Mouse (Mus musculus) urinary bladder, postnatal 10 days (tissue): ENCODE measurements at regions not wholly inside any gene's neighbourhood (a gene's known extent, or its start where the extent isn't known, plus 50 kb on each side); places are given as distances from the start of the nearest gene placed in this dataset.

Source experiments
- DNase-seq: peaks from one replicate; pipeline ENCODE4 v3.0.0; 2022; ENCODE audit warnings: low spot score

DNA sequence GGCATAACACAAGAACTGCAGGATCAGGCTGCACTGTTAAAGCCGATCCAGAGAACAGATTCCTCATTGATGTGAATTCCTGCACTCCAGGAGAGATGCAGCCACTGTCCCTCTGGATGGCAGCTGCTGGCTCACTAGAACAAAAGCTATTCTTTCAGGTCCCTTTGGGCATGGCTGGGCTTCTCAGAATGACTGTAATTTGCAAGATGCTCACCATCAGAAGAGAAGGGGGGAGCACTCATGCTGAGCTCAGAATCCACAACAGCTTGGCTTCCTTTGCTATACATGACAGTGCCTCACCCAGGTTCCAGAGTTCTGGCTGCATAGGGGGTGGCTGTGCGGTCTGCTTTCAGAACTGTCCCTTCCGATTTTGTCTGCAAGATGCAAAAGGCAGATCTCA is 57.8 kb upstream of the Chd6 start:
- no peak for DNase-seq

DNA sequence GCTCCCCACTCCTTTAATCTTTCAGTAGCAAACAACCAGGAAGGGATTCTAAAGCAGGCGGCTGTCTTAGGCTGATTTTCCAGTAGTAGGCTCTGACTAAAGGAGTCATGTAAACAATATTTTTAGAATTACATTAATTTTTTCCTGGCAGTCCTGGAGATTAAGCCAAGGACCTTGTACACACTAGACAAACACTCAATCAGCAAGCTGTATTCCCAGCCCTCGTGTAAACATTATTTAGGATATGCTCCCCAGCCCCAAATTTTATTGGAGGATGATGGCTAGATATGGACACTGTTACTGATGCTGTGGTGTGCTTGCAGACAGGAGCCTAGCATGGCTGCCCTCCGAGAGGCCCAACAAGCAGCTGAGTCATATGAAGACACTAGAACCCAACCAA is 56.6 kb upstream of the Chd6 start:
- no peak for DNase-seq

DNA sequence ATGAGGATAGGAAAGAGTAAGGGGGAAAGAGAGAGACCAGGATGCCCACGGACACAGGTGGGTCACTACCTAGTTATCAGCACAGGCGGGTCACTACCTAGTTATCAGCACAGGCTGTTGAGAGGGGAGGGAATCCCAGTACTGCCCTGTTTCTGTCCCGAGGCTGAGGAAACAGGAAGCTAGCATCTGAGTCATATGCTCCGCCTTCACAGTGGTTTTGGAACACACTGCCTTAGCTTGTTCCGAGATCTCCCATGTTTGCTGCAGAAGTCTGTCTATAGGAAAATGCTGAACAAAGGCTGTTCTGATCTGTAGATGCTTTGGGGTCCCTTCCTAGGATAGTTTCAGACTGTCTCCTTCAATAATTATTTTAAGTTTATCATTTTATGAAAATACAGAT is 55.4 kb upstream of the Chd6 start:
- no peak for DNase-seq
